Mouse (Mus musculus) myocyte (in vitro differentiated cells): Measurements from ENCODE around the gene Eid2b.

Source experiments
- E2F4 ChIP-seq: IDR thresholded peaks from one replicate; pipeline ENCODE4 v1.6.1; 2011; ENCODE audit warnings: mild to moderate bottlenecking, control low read depth, moderate library complexity; ENCODE audit not compliant: insufficient read depth
- MAX ChIP-seq: IDR thresholded peaks from one replicate; pipeline ENCODE4 v1.6.1; 2011; ENCODE audit warnings: low read depth, mild to moderate bottlenecking, control low read depth
- MYOD1 ChIP-seq, 3 experiments: IDR thresholded peaks; one replicate each; pipeline ENCODE4 v1.6.1; 2011; ENCODE audit warnings: control low read depth in 2 of 3, low read depth in 2 of 3, mild to moderate bottlenecking in 2 of 3, moderate library complexity in 1 of 3; ENCODE audit not compliant: insufficient read length in 2 of 3, control insufficient read depth in 1 of 3
- MYOG ChIP-seq, 3 experiments: IDR thresholded peaks; one replicate each; pipeline ENCODE4 v1.6.1; 2011; ENCODE audit warnings: control low read depth in 2 of 3, low read depth in 2 of 3, mild to moderate bottlenecking in 2 of 3; ENCODE audit not compliant: insufficient read length in 2 of 3, control insufficient read depth in 1 of 3, insufficient read depth in 1 of 3
- POLR2A ChIP-seq: IDR thresholded peaks from one replicate; pipeline ENCODE4 v1.6.1; 2011; ENCODE audit warnings: low read depth, mild to moderate bottlenecking, control low read depth, moderate library complexity; ENCODE audit not compliant: insufficient read length
- POLR2AphosphoS2 ChIP-seq: IDR thresholded peaks from one replicate; pipeline ENCODE4 v1.6.1; 2011; ENCODE audit warnings: low read depth, control low read depth; ENCODE audit not compliant: insufficient read length
- REST ChIP-seq: IDR thresholded peaks from one replicate; pipeline ENCODE4 v1.6.1; 2011; ENCODE audit warnings: mild to moderate bottlenecking, control low read depth, moderate library complexity; ENCODE audit not compliant: insufficient read depth, insufficient read length
- SRF ChIP-seq: IDR thresholded peaks from one replicate; pipeline ENCODE4 v1.6.1; 2011; ENCODE audit warnings: low read depth; ENCODE audit not compliant: control insufficient read depth, insufficient read length
- TCF12 ChIP-seq: IDR thresholded peaks from one replicate; pipeline ENCODE4 v1.6.1; 2011; ENCODE audit warnings: mild to moderate bottlenecking, control low read depth; ENCODE audit not compliant: poor library complexity, insufficient read depth, severe bottlenecking
- TCF3 ChIP-seq: IDR thresholded peaks from one replicate; pipeline ENCODE4 v1.6.1; 2011; ENCODE audit warnings: low read depth, control low read depth; ENCODE audit not compliant: insufficient read length
- USF1 ChIP-seq: IDR thresholded peaks from one replicate; pipeline ENCODE4 v1.6.1; 2011; ENCODE audit warnings: low read depth, mild to moderate bottlenecking, control low read depth, moderate library complexity

- no peak for TF ChIP-seq E2F4
- TF ChIP-seq POLR2A, result no peak
- no peak for TF ChIP-seq MAX
- no peak for TF ChIP-seq MYOG (IDR thresholded peaks at IDR 0.05; ENCODE audit: control insufficient read depth in 1 of 3, insufficient read depth in 1 of 3, insufficient read length in 2 of 3, low read depth in 2 of 3)
- TF ChIP-seq USF1, result no peak
- no peak for TF ChIP-seq TCF12
- TF ChIP-seq MYOD1 (IDR thresholded peaks at IDR 0.05; ENCODE audit: control insufficient read depth in 1 of 3, insufficient read length in 2 of 3, low read depth in 2 of 3), result no peak
- TF ChIP-seq POLR2AphosphoS2, result no peak
- no peak for TF ChIP-seq TCF3
- no peak for TF ChIP-seq SRF
- TF ChIP-seq REST, result no peak
Observed at GRCm38 (mm10) chr7:28255476-28255875, 22.1 kb upstream of the Eid2b start.
